Mouse (Mus musculus) MEL (cell line): ENCODE measurements around the gene Phf1. TPM values are rescaled to one million over a fixed set of nuclear protein-coding genes. Genes with fewer than 3 reads are reported as not detected.

ENCODE experiments used
- DNase-seq: peaks from one replicate; pipeline ENCODE4 v3.0.0; 2011; ENCODE audit warnings: low read depth, low spot score
- H3K27ac ChIP-seq: 2 replicates; pipeline ENCODE4 v1.5.1; 2012; ENCODE audit warnings: low read depth, mild to moderate bottlenecking, control low read depth, low read length, moderate library complexity; ENCODE audit not compliant: control insufficient read depth
- H3K27me3 ChIP-seq, 2 experiments: fragments of 150-350 bp in 1 of 2; sonication (generic) in 1 of 2; 2 replicates each; pipeline ENCODE4 v1.6.1; 2012; ENCODE audit warnings: low read length in 2 of 2, mild to moderate bottlenecking in 2 of 2, improper control_type of control experiment in 1 of 2, moderate library complexity in 1 of 2; ENCODE audit not compliant: insufficient read depth in 2 of 2, control insufficient read depth in 1 of 2
- H3K36me3 ChIP-seq, 2 experiments: 2 replicates each; pipeline ENCODE4 v1.6.1; 2012 to 2014; ENCODE audit warnings: low read length in 2 of 2, improper control_type of control experiment in 1 of 2, inconsistent platforms in 1 of 2, mild to moderate bottlenecking in 1 of 2; ENCODE audit not compliant: insufficient read depth in 2 of 2, control insufficient read depth in 1 of 2
- H3K4me1 ChIP-seq, 2 experiments: fragments of 150-350 bp in 1 of 2; sonication (generic) in 1 of 2; 2 replicates each; pipeline ENCODE4 v1.6.1; 2012; ENCODE audit warnings: low read length in 2 of 2, improper control_type of control experiment in 1 of 2, mild to moderate bottlenecking in 1 of 2; ENCODE audit not compliant: insufficient read depth in 2 of 2, control insufficient read depth in 1 of 2
- H3K4me3 ChIP-seq, 2 experiments: fragments of 150-350 bp in 1 of 2; sonication (generic) in 1 of 2; 2 replicates each; pipeline ENCODE4 v1.5.1; 2012; ENCODE audit warnings: low read depth in 2 of 2, low read length in 2 of 2, mild to moderate bottlenecking in 2 of 2, moderate library complexity in 2 of 2, control low read depth in 1 of 2, improper control_type of control experiment in 1 of 2; ENCODE audit not compliant: control insufficient read depth in 1 of 2, insufficient read depth in 1 of 2
- H3K79me2 ChIP-seq: 2 replicates; pipeline ENCODE4 v1.6.1; 2012; ENCODE audit warnings: mild to moderate bottlenecking, low read length, moderate library complexity; ENCODE audit not compliant: control insufficient read depth, poor library complexity, insufficient read depth
- H3K9ac ChIP-seq: 2 replicates; pipeline ENCODE4 v1.6.1; 2012; ENCODE audit warnings: low read depth, mild to moderate bottlenecking, control low read depth, low read length, moderate library complexity; ENCODE audit not compliant: control insufficient read depth, poor library complexity, severe bottlenecking
- H3K9me3 ChIP-seq: fragments of 150-350 bp; sonication (generic); replicated peaks from 2 replicates; pipeline ENCODE4 v1.6.1; 2012; ENCODE audit warnings: mild to moderate bottlenecking, low read length, improper control_type of control experiment, moderate library complexity; ENCODE audit not compliant: insufficient read depth
- CHD2 ChIP-seq: IDR thresholded peaks from 2 replicates; pipeline ENCODE4 v1.6.1; 2011; ENCODE audit warnings: low read length, improper control_type of control experiment
- E2F4 ChIP-seq: IDR thresholded peaks from 2 replicates; pipeline ENCODE4 v1.6.1; 2011; ENCODE audit warnings: low read depth, low read length, improper control_type of control experiment, borderline replicate concordance
- ELF1 ChIP-seq: IDR thresholded peaks from 2 replicates; pipeline ENCODE4 v1.6.1; 2014; ENCODE audit warnings: low read depth, mild to moderate bottlenecking, inconsistent platforms, low read length, improper control_type of control experiment, moderate library complexity
- ETS1 ChIP-seq: IDR thresholded peaks from 2 replicates; pipeline ENCODE4 v1.6.1; 2012; ENCODE audit warnings: low read depth, mild to moderate bottlenecking, inconsistent platforms, low read length, improper control_type of control experiment, moderate library complexity
- GABPA ChIP-seq: IDR thresholded peaks from 2 replicates; pipeline ENCODE4 v1.6.1; 2012; ENCODE audit warnings: low read depth, mild to moderate bottlenecking, inconsistent platforms, low read length, improper control_type of control experiment, moderate library complexity
- GATA1 ChIP-seq: IDR thresholded peaks from 2 replicates; pipeline ENCODE4 v1.6.1; 2011; ENCODE audit warnings: low read depth, low read length, improper control_type of control experiment
- JUND ChIP-seq: IDR thresholded peaks from 2 replicates; pipeline ENCODE4 v1.6.1; 2011; ENCODE audit warnings: low read depth, mild to moderate bottlenecking, improper control_type of control experiment, low read length
- KAT2A ChIP-seq: conservative IDR thresholded peaks from 2 replicates; pipeline ENCODE4 v1.6.1; 2012; ENCODE audit warnings: low read depth, low read length, improper control_type of control experiment, inconsistent platforms
- MAFK ChIP-seq: IDR thresholded peaks from 2 replicates; pipeline ENCODE4 v1.6.1; 2011; ENCODE audit warnings: low read depth, mild to moderate bottlenecking, low read length, improper control_type of control experiment, borderline replicate concordance
- MAX ChIP-seq: IDR thresholded peaks from 2 replicates; pipeline ENCODE4 v1.6.1; 2011; ENCODE audit warnings: low read length, improper control_type of control experiment
- MAZ ChIP-seq: IDR thresholded peaks from 2 replicates; pipeline ENCODE4 v1.6.1; 2012; ENCODE audit warnings: low read depth, mild to moderate bottlenecking, inconsistent platforms, low read length, improper control_type of control experiment
- MEF2A ChIP-seq: IDR thresholded peaks from 2 replicates; pipeline ENCODE4 v1.6.1; 2014; ENCODE audit warnings: low read depth, mild to moderate bottlenecking, inconsistent platforms, low read length, improper control_type of control experiment; ENCODE audit not compliant: poor library complexity, insufficient replicate concordance, severe bottlenecking; ENCODE audit errors: extremely low read depth
- MYC ChIP-seq: IDR thresholded peaks from 2 replicates; pipeline ENCODE4 v1.6.1; 2011; ENCODE audit warnings: low read depth, mild to moderate bottlenecking, low read length, improper control_type of control experiment, moderate library complexity
- NRF1 ChIP-seq: IDR thresholded peaks from 2 replicates; pipeline ENCODE4 v1.6.1; 2014; ENCODE audit warnings: low read depth, mild to moderate bottlenecking, inconsistent platforms, low read length, improper control_type of control experiment, moderate library complexity; ENCODE audit not compliant: poor library complexity, insufficient read depth, severe bottlenecking
- POLR2AphosphoS5 ChIP-seq: IDR thresholded peaks from 2 replicates; pipeline ENCODE4 v1.6.1; 2012; ENCODE audit warnings: low read depth, borderline replicate concordance, mild to moderate bottlenecking, inconsistent platforms, low read length, moderate library complexity, mixed read lengths
- RAD21 ChIP-seq: IDR thresholded peaks from 2 replicates; pipeline ENCODE4 v1.6.1; 2011; ENCODE audit warnings: mild to moderate bottlenecking, low read depth, low read length, improper control_type of control experiment
- RCOR1 ChIP-seq: IDR thresholded peaks from 2 replicates; pipeline ENCODE4 v1.6.1; 2012; ENCODE audit warnings: low read depth, mild to moderate bottlenecking, inconsistent platforms, low read length, improper control_type of control experiment
- SIN3A ChIP-seq: IDR thresholded peaks from 2 replicates; pipeline ENCODE4 v1.6.1; 2012; ENCODE audit warnings: low read length, improper control_type of control experiment, inconsistent platforms
- TAL1 ChIP-seq: IDR thresholded peaks from 2 replicates; pipeline ENCODE4 v1.6.1; 2012; ENCODE audit warnings: mild to moderate bottlenecking, inconsistent platforms, low read length, moderate library complexity, mixed read lengths
- TBP ChIP-seq: IDR thresholded peaks from 2 replicates; pipeline ENCODE4 v1.8.0; 2011; ENCODE audit warnings: low read depth, low read length, improper control_type of control experiment
- USF1 ChIP-seq: IDR thresholded peaks from 2 replicates; pipeline ENCODE4 v1.6.1; 2014; ENCODE audit warnings: low read depth, mild to moderate bottlenecking, inconsistent platforms, low read length, improper control_type of control experiment, moderate library complexity
- USF2 ChIP-seq, 2 experiments: IDR thresholded peaks; 2 replicates each; pipeline ENCODE4 v1.6.1; 2011 to 2012; ENCODE audit warnings: improper control_type of control experiment in 2 of 2, low read length in 2 of 2, borderline replicate concordance in 1 of 2, inconsistent platforms in 1 of 2, low read depth in 1 of 2, mild to moderate bottlenecking in 1 of 2; ENCODE audit not compliant: insufficient read depth in 1 of 2
- ZC3H11A ChIP-seq: IDR thresholded peaks from 2 replicates; pipeline ENCODE4 v1.6.1; 2012; ENCODE audit warnings: low read depth, mild to moderate bottlenecking, inconsistent platforms, low read length, improper control_type of control experiment
- ZKSCAN1 ChIP-seq: IDR thresholded peaks from 2 replicates; pipeline ENCODE4 v1.6.1; 2012; ENCODE audit warnings: low read depth, mild to moderate bottlenecking, inconsistent platforms, low read length, improper control_type of control experiment, moderate library complexity
- ZNF384 ChIP-seq: IDR thresholded peaks from 2 replicates; pipeline ENCODE4 v1.6.1; 2012; ENCODE audit warnings: low read depth, mild to moderate bottlenecking, inconsistent platforms, low read length, improper control_type of control experiment
- polyA plus RNA-seq, 2 experiments: library from polyadenylated mRNA; stranded (reverse) in 1 of 2; unstranded in 1 of 2; fragments of >175 nt in 1 of 2; fragments of >200 nt in 1 of 2; gene quantifications; 2 replicates each; pipeline versions ENCODE4 v1.2.1 to v1.2.4; 2012; ENCODE audit warnings: low replicate concordance in 2 of 2, low read depth in 1 of 2; ENCODE audit not compliant: insufficient read length in 2 of 2, insufficient read depth in 1 of 2, missing spikeins in 1 of 2
- total RNA-seq: library from RNA; depleted of rRNA; stranded (reverse); fragments of 300-350 nt; gene quantifications from 2 replicates; pipeline ENCODE4 v1.2.3, GENCODE M21; 2012

Phf1 gene
- total and polyA plus RNA-seq, 3 experiments = 2.9 to 9.5 TPM; not detected in 1

GRCm38 (mm10) chr17:26953726-26954125, 20.9 kb downstream of the Phf1 start:
- no peak for DNase-seq
- H3K4me1 ChIP-seq = peaks cover 7 to 43% of the 10 kb centered on the region in 2 experiments; a peak in 3 of 4 replicates
- H3K27me3 ChIP-seq = no peaks in the 10 kb centered on the region
- peaks cover 4% of the 10 kb centered on the region for H3K79me2 ChIP-seq
- H3K27ac ChIP-seq = no peak overlapping the region
- H3K36me3 ChIP-seq = peaks cover 0 to 24% of the 10 kb centered on the region in 2 experiments; a peak in 3 of 4 replicates
- no peak for TF ChIP-seq TAL1
- no peak for TF ChIP-seq MAZ
- no peak for TF ChIP-seq ZNF384
- H3K9me3 ChIP-seq = no peaks in the 10 kb centered on the region
- no peak overlapping the region for H3K9ac ChIP-seq
- no peak overlapping the region for H3K4me3 ChIP-seq

- DNase-seq = no peak
- Histone ChIP-seq H3K4me1 (peaks cover 7 to 30% of the 10 kb centered on the region in 2 experiments; a peak in 3 of 4 replicates), H3K9me3 (no peaks in the 10 kb centered on the region), H3K9ac (peak overlapping the region; percentile 84), H3K4me3 (peak overlapping the region; percentile 32 to 51), H3K36me3 (peaks cover 0 to 22% of the 10 kb centered on the region in 2 experiments; a peak in 3 of 4 replicates), H3K79me2 (peaks cover 4% of the 10 kb centered on the region), H3K27me3 (no peaks in the 10 kb centered on the region), H3K27ac (peak overlapping the region; percentile 99)
- TF ChIP-seq ZNF384 = 0 out of 2 replicates have a peak, but pooled peaks have one; percentile 16
- no peak for TF ChIP-seq ETS1
- TF ChIP-seq USF1 = peak; percentile 62
Measured at GRCm38 (mm10) chr17:26956309-26956708, 23.5 kb downstream of the Phf1 start.

GRCm38 (mm10) chr17:26956895-26957294, 24.0 kb downstream of the Phf1 start:
- H3K9ac ChIP-seq = peak overlapping the region; percentile 84
- no peaks in the 10 kb centered on the region for H3K27me3 ChIP-seq
- H3K9me3 ChIP-seq = no peaks in the 10 kb centered on the region
- H3K4me1 ChIP-seq = peaks cover 7 to 30% of the 10 kb centered on the region in 2 experiments; a peak in 3 of 4 replicates
- DNase-seq = peak; percentile 93
- H3K36me3 ChIP-seq = peaks cover 0 to 22% of the 10 kb centered on the region in 2 experiments; a peak in 3 of 4 replicates
- peak overlapping the region; percentile 1 to 51 for H3K4me3 ChIP-seq
- peak overlapping the region; percentile 99 for H3K27ac ChIP-seq
- peaks cover 4% of the 10 kb centered on the region for H3K79me2 ChIP-seq
- TF ChIP-seq GATA1 (peak; percentile 95), GABPA (no peak), ZKSCAN1 (no peak), USF2 (IDR thresholded peaks at IDR 0.05; ENCODE audit: borderline replicate concordance in 1 of 2, insufficient read depth in 1 of 2, low read depth in 1 of 2, low read length in 2 of 2) (no peak), MEF2A (no peak), MYC (peak; percentile 81; the same call in 1 of the 2 replicates), RAD21 (no peak), ZNF384 (no peak), MAX (peak; percentile 86), ZC3H11A (no peak), RCOR1 (peak; percentile 77), TAL1 (peak; percentile 85), JUND (no peak), POLR2AphosphoS5 (no peak), KAT2A (no peak), ELF1 (peak; percentile 71), TBP (peak; percentile 89), CHD2 (no peak), SIN3A (peak; percentile 85), NRF1 (no peak), E2F4 (no peak), MAFK (no peak)
